Comparison of ENCODE assay signal across 10 mouse cellular contexts in the genomic region with DNA sequence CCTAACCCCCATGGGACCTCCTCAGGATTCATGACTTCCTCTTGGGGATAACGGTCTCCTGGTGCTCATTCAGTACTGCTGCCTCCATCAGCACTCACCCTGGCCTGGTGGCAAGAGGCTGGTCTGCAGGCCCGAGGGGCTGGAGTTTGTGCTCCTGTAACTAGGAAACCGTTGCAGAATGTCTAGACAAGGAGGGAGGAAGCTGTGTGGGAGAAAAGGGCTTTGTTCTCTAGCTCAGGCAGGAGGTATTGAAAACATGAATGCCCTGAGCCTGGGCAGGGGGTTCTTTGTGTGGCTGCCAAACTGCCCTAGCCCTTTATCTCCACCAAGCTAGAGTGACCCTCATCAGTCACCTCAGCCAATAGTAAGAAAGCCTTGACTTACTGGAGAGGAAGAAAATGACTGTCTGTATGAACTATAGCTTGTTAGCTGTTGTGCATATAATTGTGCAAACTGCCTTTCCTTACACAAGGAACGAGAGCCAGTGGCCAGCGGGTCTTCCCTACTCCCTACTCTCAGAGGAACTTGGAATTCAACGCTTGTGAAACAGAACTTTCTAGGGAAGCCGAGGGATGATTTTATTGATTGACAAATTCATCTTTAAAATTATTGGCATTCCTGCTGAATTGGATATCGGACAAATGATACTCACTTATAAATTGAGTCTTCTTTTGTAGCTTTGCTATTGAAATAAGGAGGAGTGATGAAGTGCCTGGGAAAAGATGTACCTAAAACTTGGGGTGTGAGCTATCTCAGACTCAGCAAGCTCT. TPM values are rescaled to one million over a fixed set of nuclear protein-coding genes. Genes with fewer than 3 reads are reported as not detected.
DNase-seq lines count a peak whose midpoint lies in the region; ATAC-seq lines count a peak whose summit lies in the region.
"Had no signal": no experiment of that assay in that cellular context is flagged by ENCODE, and none has a peak within 500 bp of the region (broad histone marks: within the 10 kb centered on the region; RNA-seq: fewer than 3 reads in every experiment).

No protein-coding gene starts in this region.

- H3K27ac ChIP-seq in heart, embryonic 11.5 days (ENCODE audit: low read depth, low read length): peak overlapping the region; percentile 54; the same call in 1 of the 2 replicates
- H3K27ac ChIP-seq in forebrain, embryonic 15.5 days (replicated peaks): peak overlapping the region; percentile 80
- H3K27ac ChIP-seq in midbrain, embryonic 12.5 days (replicated peaks): peak overlapping the region; percentile 75

- WGBS in heart, embryonic 11.5 days (ENCODE audit: insufficient replicate concordance): 47% methylated on average over 8 of the region's 8 CpGs
- WGBS in forebrain, embryonic 15.5 days: 5% methylated on average over 8 of the region's 8 CpGs
- 10% methylated on average over 8 of the region's 8 CpGs for WGBS in midbrain, embryonic 12.5 days

- H3K9ac ChIP-seq in heart, embryonic 11.5 days (ENCODE audit: low read depth, low read length): no peak overlapping the region
- no peak overlapping the region for H3K9ac ChIP-seq in forebrain, embryonic 15.5 days (replicated peaks)
- no peak overlapping the region for H3K9ac ChIP-seq in midbrain, embryonic 12.5 days (replicated peaks)

- intact Hi-C loops in heart, postnatal 36 days (cut with DNase I): no loop called here

- no peak overlapping the region for H3K4me3 ChIP-seq in heart, embryonic 11.5 days (ENCODE audit: low read depth, low read length)
- no peak overlapping the region for H3K4me3 ChIP-seq in forebrain, embryonic 15.5 days
- no peak overlapping the region for H3K4me3 ChIP-seq in midbrain, embryonic 12.5 days

- no peaks in the 10 kb centered on the region for H3K36me3 ChIP-seq in heart, embryonic 11.5 days (ENCODE audit: control insufficient read depth, insufficient read depth, low read length)
- H3K36me3 ChIP-seq in forebrain, embryonic 15.5 days: no peaks in the 10 kb centered on the region
- 0 out of 2 replicates have a peak, but pooled peaks cover 9% of the 10 kb centered on the region for H3K36me3 ChIP-seq in midbrain, embryonic 12.5 days

- H3K4me2 ChIP-seq in heart, embryonic 11.5 days: no peak overlapping the region
- no peak overlapping the region for H3K4me2 ChIP-seq in forebrain, embryonic 15.5 days (replicated peaks)
- H3K4me2 ChIP-seq in midbrain, embryonic 12.5 days (replicated peaks): peak overlapping the region; percentile 12

- no peak for DNase-seq in heart, postnatal 36 days
- peak; percentile 32 to 33 for DNase-seq in cerebellum, postnatal 25 days
- DNase-seq in adrenal gland, adult 18-20 months (ENCODE audit: low spot score in 2 of 2): no peak
- no peak for DNase-seq in adrenal gland, postnatal 25 days

- H3K9me3 ChIP-seq in heart, embryonic 11.5 days (replicated peaks; ENCODE audit: control insufficient read depth, low read length): no peaks in the 10 kb centered on the region
- no peaks in the 10 kb centered on the region for H3K9me3 ChIP-seq in forebrain, embryonic 15.5 days
- H3K9me3 ChIP-seq in midbrain, embryonic 12.5 days: no peaks in the 10 kb centered on the region

- no peaks in the 10 kb centered on the region for H3K27me3 ChIP-seq in heart, embryonic 11.5 days (ENCODE audit: control insufficient read depth, insufficient read depth, low read length)
- no peaks in the 10 kb centered on the region for H3K27me3 ChIP-seq in forebrain, embryonic 15.5 days
- 0 out of 2 replicates have a peak, but pooled peaks cover 9% of the 10 kb centered on the region for H3K27me3 ChIP-seq in midbrain, embryonic 12.5 days

- peaks cover 11% of the 10 kb centered on the region; the same call in 1 of the 2 replicates for H3K4me1 ChIP-seq in heart, embryonic 11.5 days (ENCODE audit: control insufficient read depth, insufficient read depth, low read length)
- peaks cover 71% of the 10 kb centered on the region for H3K4me1 ChIP-seq in forebrain, embryonic 15.5 days
- peaks cover 65% of the 10 kb centered on the region for H3K4me1 ChIP-seq in midbrain, embryonic 12.5 days

- ATAC-seq in heart, embryonic 11.5 days (replicated peaks; ENCODE audit: insufficient number of reproducible peaks, low FRiP score, low TSS enrichment): peak; percentile 46; the same call in 1 of the 2 replicates
- peak; percentile 75 for ATAC-seq in forebrain, embryonic 15.5 days (replicated peaks)
- ATAC-seq in midbrain, embryonic 12.5 days (ENCODE audit: low FRiP score, low read depth): peak; percentile 91
- no peak for ATAC-seq in megakaryocyte-erythroid progenitor cell, adult 5-6 weeks (replicated peaks; ENCODE audit: low FRiP score, low TSS enrichment, poor library complexity, severe bottlenecking)
- ATAC-seq: activated CD4-positive, CD25-positive, alpha-beta regulatory T cell, adult 4 months had no signal

RNA-seq across cellular contexts. Expression of gene Scrn1, which starts 11.8 kb away (rescaled TPM):
- polyA plus RNA-seq in heart, embryonic 11.5 days (2014; fragmentation: Nextera tagmentation; extraction: Ambion mirVana): 15.5 and 17.7 TPM in 2 replicates
- total RNA-seq in heart, postnatal 36 days (2021): 10 to 100 TPM; 10.3 to 13.0 TPM
- 135 TPM in 2 replicates for polyA plus RNA-seq in forebrain, embryonic 15.5 days (2015; fragmentation: Nextera tagmentation; extraction: Ambion mirVana)
- 83.8 and 86.4 TPM in 2 replicates for polyA plus RNA-seq in midbrain, embryonic 12.5 days (2016; fragmentation: Nextera tagmentation; extraction: Ambion mirVana)
- total RNA-seq in megakaryocyte-erythroid progenitor cell, adult 5-6 weeks (2014; fragmentation: Nextera tagmentation): not detected in 2 replicates
- total RNA-seq in megakaryocyte-erythroid progenitor cell, adult 5-6 weeks (2017): not detected in 2 replicates
- total RNA-seq in adrenal gland, adult 18-20 months (2021): 10 to 100 TPM; 25.1 to 31.1 TPM
- total RNA-seq in adrenal gland, postnatal 25 days (2021): 30.7 and 36.1 TPM in 2 replicates
- total RNA-seq: neutrophil, adult 5-6 weeks had no signal
- polyA plus RNA-seq: activated CD4-positive, CD25-positive, alpha-beta regulatory T cell, adult 4 months had no signal

RNA-seq across cellular contexts. Expression of gene Plekha8, which starts 40.4 kb away (rescaled TPM):
- 13.0 and 13.6 TPM in 2 replicates for polyA plus RNA-seq in heart, embryonic 11.5 days (2014; fragmentation: Nextera tagmentation; extraction: Ambion mirVana)
- total RNA-seq in heart, postnatal 36 days (2021): 1 to 10 TPM; 8.7 to 9.3 TPM
- 9.6 and 10.2 TPM in 2 replicates for polyA plus RNA-seq in forebrain, embryonic 15.5 days (2015; fragmentation: Nextera tagmentation; extraction: Ambion mirVana)
- polyA plus RNA-seq in midbrain, embryonic 12.5 days (2016; fragmentation: Nextera tagmentation; extraction: Ambion mirVana): 16.8 and 21.5 TPM in 2 replicates
- 3.1 and 4.2 TPM in 2 replicates for total RNA-seq in megakaryocyte-erythroid progenitor cell, adult 5-6 weeks (2014; fragmentation: Nextera tagmentation)
- 3.2 and 5.3 TPM in 2 replicates for total RNA-seq in megakaryocyte-erythroid progenitor cell, adult 5-6 weeks (2017)
- 10 to 100 TPM; 17.1 to 21.8 TPM for total RNA-seq in adrenal gland, adult 18-20 months (2021)
- total RNA-seq in adrenal gland, postnatal 25 days (2021): 19.4 and 20.1 TPM in 2 replicates

RNA-seq across cellular contexts. Expression of gene Fkbp14, which starts 42.6 kb away (rescaled TPM):
- polyA plus RNA-seq in heart, embryonic 11.5 days (2014; fragmentation: Nextera tagmentation; extraction: Ambion mirVana): 23.5 and 34.3 TPM in 2 replicates
- 1 to 10 TPM; 7.4 to 9.4 TPM for total RNA-seq in heart, postnatal 36 days (2021)
- polyA plus RNA-seq in forebrain, embryonic 15.5 days (2015; fragmentation: Nextera tagmentation; extraction: Ambion mirVana): 6.6 and 7.4 TPM in 2 replicates
- 15.7 and 16.3 TPM in 2 replicates for polyA plus RNA-seq in midbrain, embryonic 12.5 days (2016; fragmentation: Nextera tagmentation; extraction: Ambion mirVana)
- total RNA-seq in megakaryocyte-erythroid progenitor cell, adult 5-6 weeks (2014; fragmentation: Nextera tagmentation): 2.9 and 6.3 TPM in 2 replicates
- total RNA-seq in megakaryocyte-erythroid progenitor cell, adult 5-6 weeks (2017): 1.5 and 2.1 TPM in 2 replicates
- total RNA-seq in adrenal gland, adult 18-20 months (2021): 10 to 100 TPM; 22.2 to 23.4 TPM
- 17.2 and 17.5 TPM in 2 replicates for total RNA-seq in adrenal gland, postnatal 25 days (2021)
- total RNA-seq: neutrophil, adult 5-6 weeks had no signal
- polyA plus RNA-seq: activated CD4-positive, CD25-positive, alpha-beta regulatory T cell, adult 4 months had no signal

Comparison
In these comparisons a context has a peak if more than half of its experiments do, and no peak if none do; other contexts are left out.
1. DNase-seq: peak in cerebellum, postnatal 25 days (2 of 2); none in heart, postnatal 36 days (0 of 2), adrenal gland, adult 18-20 months (0 of 2) and adrenal gland, postnatal 25 days (single experiment).
2. RNA of gene Scrn1, which starts 11.8 kb away (total RNA-seq): 25.1 to 31.1 TPM in adrenal gland, adult 18-20 months, 30.7 to 36.1 TPM in adrenal gland, postnatal 25 days and 10.3 to 13.0 TPM in heart, postnatal 36 days; not detected in megakaryocyte-erythroid progenitor cell, adult 5-6 weeks; every median in the first group is over 10 times any median in the second.
3. Peak in every context shown above with its lines, with median percentiles within 50 percentile points of each other: H3K27ac ChIP-seq.